Mouse (Mus musculus) thymus, adult 2 months (tissue): ENCODE measurements at regions not wholly inside any gene's neighbourhood (a gene's known extent, or its start where the extent isn't known, plus 50 kb on each side); places are given as distances from the start of the nearest gene placed in this dataset.

ENCODE experiments used
- CTCF ChIP-seq: fragments of 200-500 bp; IDR thresholded peaks from 2 replicates; pipeline ENCODE4 v1.5.1; 2012; ENCODE audit warnings: mild to moderate bottlenecking, control low read depth, low read length, moderate library complexity, borderline replicate concordance; ENCODE audit not compliant: control insufficient read depth, poor library complexity, insufficient read depth; ENCODE audit errors: extremely low read depth
- POLR2A ChIP-seq: fragments of 200-500 bp; IDR thresholded peaks from 2 replicates; pipeline ENCODE4 v1.6.1; 2012; ENCODE audit warnings: mild to moderate bottlenecking, low read length, control low read depth, moderate library complexity; ENCODE audit not compliant: control insufficient read depth, poor library complexity, insufficient read depth; ENCODE audit errors: extremely low read depth

GRCm38 (mm10) chr8:116160932-116161331 is 343.8 kb upstream of the Dynlrb2 start:
- TF ChIP-seq CTCF: no peak
- TF ChIP-seq POLR2A: no peak
